Mouse (Mus musculus): ENCODE measurements around the gene Rasa4.
"Not testable (repeated sequence)": the region's sequence is repeated elsewhere in the genome, so short reads cannot be mapped to it uniquely, and the experiment has no call there.

Rasa4 gene

DNA sequence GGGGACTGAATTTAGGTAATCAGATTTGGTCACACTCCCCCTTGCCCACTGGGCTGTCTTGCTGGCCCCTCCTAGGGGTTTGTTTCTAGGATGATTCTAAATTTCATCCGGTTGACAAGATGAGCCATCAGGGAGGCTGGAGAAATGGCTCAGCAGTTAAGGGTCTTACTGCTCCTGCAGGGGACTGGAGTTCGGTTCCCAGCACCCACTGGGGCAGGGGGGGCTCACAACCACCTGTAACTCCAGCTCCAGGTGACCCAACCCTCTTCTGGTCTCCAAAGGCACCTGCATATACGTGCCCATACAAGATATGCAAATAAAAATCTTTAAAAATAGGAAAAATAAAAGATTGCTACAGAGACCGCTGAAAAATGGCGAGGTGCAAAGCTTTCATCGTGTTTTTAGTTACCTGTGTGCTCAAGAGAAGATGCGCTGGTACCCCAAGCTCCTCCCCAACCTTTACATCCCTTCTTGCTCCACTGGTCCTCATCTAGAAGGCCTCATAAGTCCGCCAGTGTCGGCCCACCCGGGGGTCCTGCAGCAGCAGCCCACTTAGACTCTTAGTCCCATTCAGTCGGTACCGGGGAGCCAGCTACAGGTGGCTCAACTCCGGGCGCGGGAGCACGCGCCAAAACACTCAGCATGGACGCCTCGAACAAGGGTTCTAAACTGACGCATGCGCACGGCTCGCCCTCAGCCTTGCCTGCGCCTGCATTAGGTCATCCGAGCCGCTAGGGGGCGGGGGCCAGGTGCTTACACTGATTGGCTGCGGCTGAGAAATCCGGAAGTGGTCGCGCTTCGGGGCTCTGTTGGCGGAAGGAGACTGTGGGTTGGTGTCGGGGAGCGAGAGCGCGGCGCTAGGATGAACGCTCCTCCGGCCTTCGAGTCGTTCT lies 32.4 kb downstream of the Rasa4 start, which contains the start of gene Polr2j:
Gene Polr2j (plus strand): TSS at position 741 of the 893 bp plus-strand sequence.
- peak; percentile 97 for DNase-seq

DNA sequence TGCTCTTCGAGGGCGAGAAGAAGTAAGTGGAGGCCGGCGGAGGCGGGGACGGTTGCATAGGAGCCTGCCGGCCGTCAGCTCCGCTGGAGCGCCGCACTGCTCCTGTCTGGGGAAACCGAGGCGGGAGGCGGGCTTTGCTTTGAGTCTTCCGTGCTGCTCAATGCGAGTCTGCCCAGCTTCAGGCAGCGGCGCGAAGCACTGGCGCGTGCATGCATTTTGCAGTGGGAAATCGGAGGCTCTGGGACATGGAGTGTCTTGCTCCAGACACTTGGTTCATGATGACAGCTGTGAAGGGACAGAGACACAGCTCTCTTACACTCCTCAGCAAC lies 33.0 kb downstream of the Rasa4 start:
- DNase-seq = no peak

DNA sequence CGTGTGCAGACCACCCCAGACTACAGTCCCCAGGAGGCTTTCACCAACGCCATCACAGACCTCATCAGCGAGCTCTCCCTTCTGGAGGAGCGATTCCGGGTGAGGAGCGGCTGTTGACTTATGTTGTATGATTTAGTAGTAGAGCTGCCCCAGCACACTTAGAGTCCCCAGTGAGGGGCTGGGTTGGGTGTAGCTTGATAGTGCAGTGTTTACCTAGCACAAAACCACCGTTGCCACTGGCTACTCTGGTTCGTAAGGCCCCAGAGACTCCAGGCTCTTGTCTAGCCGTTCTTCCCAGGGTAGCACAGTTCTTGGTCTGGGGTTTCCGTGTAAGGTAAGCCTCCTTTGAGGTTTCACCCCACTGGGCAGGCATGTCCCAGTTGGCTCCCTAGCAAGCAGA lies 38.4 kb downstream of the Rasa4 start:
- no peak for DNase-seq

DNA sequence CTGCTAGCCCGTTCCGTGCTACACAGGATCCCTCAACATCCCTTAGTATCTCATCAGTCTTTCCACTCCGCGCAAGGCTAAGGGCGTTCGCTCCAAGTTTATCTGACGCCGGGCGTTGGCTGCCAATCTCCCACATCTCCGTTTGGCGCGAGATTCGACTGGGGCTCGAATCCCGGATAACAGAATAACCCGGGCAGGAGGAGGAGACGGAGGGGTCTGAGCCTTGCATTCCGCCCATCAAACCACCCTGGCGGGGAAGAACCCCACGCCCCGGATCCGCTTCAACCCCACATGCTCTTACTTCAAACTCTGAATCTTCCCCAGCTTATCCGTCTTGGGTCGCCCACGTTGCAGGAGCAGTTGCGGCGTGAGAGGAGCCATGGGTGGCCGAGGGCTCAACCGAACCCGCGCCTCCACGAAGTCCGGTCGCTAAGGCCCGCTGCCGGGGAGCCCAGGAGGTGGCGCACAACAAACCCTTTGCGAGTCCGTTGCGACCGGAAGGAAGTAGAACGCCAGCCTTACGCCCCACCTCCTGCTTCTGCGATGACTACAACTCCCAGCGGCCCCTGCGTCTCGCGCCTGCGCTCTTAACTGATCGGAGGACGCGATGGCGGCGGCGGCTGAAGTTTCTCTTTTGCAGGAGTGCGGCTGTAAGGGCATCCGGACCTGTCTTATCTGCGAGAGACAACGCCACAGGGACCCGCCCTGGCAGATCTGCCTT lies 52.0 kb downstream of the Rasa4 start, which contains the start of the genes Lrwd1 and Alkbh4:
Gene Lrwd1 (minus strand): TSS at position 504 of the 721 bp plus-strand sequence.
Gene Alkbh4 (plus strand): TSS at position 576 of the 721 bp plus-strand sequence.
- peak; percentile 97 for DNase-seq

DNA sequence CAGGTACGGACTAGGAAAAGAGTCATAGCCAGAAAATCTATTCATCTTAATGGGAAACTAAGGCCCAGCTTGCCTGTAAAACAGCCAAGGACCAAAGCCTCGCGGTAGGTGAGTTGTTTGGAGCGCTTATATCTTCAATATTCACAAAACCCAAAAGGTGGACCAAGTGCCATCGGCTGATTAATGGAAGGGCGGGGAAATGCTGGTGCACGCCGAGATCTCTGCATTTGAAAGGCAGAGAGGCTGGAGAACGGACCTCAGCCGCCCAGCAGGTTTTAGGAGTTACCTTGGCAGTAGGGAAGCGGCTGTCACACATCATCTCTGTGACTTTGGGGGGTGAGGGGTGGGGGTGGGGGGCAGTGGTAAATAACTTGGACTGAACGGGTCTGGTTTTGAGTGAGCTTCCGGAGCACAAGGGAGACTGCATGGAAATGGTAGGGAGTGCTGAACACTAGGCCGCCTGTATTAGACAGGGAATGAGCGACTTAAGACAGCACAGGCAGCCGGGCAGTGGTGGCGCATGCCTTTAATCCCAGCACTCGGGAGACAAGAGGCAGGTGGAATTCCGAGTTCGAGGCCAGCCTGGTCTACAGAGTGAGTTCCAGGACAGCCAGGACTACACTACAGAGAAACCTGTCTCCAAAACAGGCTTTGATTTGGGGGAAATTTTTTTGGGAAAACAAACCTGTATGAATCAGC lies 52.7 kb downstream of the Rasa4 start:
- DNase-seq = peak; percentile 26

DNA sequence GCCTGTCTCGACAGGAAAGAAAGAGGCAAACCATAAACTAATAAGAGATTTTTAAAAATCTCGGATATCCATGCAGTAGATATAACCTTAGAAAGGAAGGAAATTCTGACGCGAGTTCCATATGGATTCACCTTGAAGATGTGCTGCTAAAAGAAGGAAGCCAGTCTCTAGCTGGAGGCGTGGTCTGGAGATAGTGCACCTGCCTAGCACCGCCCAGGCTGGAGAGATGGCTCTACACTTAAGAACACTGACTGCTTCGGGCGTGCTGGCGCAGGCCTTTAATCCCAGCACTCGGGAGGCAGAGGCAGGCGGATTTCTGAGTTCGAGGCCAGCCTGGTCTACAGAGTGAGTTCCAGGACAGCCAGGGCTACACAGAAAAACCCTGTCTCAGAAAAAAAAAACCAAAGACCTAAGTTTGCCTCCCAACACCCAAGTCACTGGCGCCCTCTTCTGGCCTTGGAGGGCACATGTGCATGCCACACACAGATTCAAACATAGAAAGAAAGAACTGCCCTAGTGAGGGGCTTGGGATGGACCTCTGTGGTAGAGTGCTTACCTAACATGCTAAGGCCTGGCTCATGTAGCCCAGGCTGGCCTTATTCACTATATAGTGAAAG lies 54.0 kb downstream of the Rasa4 start:
- DNase-seq = peak; percentile 76

DNA sequence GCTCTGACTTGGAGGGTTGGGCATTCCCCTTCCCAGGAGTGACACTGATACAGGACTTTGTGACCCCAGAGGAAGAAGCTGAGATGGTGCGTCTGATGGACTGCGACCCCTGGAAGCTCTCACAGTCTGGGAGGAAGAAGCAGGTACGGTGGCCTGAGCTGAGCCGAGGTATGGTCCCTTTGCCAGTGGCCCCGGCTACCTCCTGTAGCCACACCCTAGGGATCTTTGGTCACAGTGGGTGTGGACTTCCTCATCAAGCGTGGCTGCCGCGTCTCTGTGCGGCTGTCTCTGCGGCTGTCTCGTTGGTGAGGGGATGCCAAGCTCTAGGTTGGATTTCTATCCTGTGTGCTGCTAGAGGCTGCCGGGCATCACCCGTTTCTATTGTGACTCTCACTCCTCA lies 55.7 kb downstream of the Rasa4 start:
- no peak for DNase-seq

DNA sequence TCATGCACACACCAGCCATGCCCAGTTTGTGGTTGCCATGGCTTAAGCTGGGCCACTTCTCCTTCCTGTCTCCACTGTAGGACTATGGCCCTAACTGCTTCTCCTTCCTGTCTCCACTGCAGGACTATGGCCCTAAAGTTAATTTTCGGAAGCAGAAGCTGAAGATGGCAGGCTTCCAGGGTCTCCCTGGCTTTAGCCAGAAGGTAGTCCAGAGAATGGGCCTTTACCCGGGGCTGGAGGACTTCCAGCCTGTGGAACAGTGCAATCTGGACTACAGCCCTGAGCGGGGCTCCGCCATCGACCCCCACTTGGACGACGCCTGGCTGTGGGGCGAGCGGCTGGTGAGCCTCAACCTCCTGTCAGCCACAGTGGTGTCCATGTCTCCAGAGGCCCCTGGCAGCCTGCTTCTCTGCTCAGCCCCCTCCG lies 56.4 kb downstream of the Rasa4 start:
- DNase-seq = no peak

DNA sequence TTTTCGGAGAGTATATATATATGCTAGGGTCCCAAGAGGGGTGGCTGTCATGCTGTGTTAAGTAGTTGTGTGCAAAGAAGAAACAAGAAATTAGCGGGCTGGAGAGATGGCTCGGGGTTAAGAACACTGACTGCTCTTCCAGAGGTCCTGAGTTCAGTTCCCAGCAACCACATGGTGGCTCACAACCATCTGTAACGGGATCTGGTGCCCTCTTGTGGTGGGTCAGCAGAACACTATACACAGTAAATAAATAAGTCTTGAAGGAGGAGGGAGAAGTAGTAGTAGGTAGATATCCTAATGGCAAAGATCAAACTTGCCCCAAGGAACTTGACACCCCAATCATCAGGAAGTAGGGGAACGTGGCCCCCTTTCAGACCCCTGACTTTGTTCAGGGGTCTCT lies 59.0 kb downstream of the Rasa4 start:
- DNase-seq = no peak

DNA sequence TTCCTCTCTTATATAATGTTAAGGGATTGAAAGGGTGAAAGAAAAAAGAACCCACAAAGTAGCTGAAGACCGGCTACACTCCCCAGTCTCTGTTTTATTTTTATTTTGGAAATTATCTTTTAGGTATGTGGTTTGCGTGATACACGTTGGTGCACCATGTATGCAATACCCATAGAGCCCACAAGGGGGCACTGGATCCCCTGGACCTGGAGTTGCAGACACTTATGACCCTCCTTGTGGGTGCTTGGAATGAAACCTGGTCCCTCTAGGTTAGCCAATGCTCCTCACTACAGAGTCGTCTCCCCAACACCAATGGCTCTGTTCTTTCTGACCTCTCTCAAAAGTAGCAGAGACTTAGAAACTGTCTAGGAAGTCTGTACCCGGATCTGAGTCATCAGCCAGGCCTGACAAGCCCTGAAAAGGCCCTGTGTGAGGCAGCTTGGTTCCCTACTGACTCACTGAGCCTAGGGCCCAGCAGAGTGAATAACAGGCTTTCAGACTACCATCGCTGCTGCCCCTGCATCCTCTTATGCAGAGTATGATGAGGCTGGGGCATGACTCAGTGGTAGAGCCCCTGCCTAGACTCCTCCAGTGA lies 59.5 kb downstream of the Rasa4 start:
- peak; percentile 25 for DNase-seq

DNA sequence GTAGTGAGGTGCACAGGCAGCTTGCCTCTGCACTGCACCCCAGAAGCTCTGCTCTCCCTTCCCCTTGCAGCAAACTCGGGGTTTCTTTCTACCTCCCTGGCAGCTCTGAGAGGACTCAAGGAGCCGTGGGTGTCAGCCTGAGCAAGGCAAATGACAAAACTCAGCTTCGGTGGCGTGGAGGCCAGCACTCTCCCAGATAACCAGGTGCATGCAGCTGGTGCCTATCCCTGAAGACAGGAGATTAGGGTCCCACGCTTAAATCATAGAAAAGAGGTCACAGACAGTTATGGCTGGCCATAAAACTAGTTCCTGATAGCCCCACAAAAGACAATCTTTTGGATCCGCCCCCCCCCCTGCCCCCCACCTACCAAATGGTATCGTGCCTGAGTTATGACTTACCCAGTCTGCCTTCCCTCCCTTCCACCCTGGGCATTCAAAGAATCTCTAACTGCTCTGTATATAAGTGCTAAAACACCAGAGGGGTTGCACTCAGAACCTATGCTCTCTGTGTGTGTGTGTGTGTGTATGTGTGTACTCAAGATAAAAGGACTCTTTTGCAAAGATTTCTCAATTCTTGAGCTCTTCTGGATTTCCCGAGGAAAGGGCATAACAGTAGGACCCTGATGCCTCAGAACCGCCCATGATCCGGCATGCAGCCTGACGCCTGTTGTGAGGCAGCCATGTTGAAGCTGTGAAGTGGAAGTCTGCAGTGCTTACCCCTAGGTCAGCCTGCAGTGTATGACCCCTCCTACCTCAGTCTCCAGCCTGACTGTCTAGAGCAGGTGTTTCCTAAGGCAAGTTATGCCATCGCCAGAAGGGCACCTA lies 61.1 kb downstream of the Rasa4 start:
- peak; percentile 26 for DNase-seq

DNA sequence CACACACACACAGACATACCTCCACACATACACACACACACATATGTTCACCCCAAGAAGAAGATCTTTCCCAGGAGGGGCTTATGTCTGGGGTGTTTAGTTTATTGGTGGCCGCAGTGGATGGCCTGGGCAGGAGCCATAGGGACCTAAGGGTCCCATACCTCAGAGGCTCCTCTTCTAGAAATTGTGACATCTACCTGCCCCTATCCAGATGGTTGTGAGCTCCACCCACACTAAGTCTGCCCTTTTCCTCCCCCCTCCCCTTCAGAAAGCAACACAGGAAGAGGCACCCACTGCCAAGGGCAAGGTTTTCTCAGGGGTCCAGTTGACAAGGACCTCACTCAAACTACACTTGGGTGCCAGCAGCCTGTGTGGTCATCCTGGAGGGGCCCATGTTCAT lies 63.2 kb downstream of the Rasa4 start:
- DNase-seq = no peak

DNA sequence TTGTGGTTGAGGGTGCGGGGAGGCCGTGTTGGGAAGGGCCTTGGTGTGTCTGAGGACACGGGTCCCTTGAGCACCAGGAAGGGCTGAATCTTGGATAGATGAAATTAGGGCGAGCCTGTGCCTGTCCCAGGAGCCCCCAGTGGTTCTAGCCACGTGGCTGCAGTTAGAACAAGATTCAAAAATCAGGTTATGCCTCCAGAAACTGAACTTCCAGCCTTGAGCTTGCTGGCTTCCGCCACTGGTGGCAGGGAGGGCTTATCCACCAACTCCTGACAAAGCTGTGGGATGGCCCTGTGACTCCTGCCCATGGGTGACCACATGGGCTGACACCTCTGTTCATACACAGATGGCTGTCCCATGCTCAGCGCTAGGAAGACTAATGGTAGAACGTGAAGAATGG lies 64.0 kb downstream of the Rasa4 start:
- no peak for DNase-seq

DNA sequence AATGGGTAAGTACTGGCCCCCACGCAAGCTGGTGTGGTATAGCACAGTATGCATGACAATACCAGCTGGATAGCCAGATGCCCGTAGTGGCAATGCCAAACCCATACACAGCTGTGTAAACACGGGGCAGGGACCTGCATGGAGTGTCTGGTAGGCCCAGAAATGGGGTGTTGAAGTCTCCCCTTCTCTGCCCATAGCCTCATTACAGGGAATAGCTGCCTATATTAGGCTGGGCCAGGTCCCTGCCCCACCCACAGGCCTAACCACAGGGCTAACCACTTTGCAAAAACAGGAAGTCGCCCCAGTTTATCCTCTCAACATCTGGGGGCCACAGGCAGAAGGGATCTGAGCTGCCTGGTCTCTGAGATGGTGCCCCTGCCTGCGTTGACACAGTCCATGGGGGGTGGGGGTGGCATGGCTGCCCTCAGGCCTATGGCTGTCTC lies 65.4 kb downstream of the Rasa4 start:
- DNase-seq = peak; percentile 28

DNA sequence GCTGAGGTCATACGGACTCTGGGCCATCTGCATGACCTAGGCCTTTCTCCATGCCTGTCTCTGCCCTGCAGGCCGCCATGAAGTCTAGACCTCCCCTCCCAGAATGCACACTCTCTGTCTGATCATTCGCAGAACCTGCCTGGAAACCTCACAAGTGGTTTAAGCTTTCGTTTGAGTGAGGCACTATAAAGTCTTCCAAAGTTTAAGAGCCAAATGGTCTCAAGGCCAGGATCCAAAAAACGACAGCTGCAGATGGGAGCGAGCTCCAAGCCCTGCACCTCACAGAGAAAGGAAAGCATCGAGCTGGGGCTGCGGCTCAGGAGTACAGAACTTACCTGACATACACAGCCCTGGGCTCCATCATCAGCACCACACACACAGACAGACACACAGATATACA lies 68.6 kb downstream of the Rasa4 start:
- no peak for DNase-seq

DNA sequence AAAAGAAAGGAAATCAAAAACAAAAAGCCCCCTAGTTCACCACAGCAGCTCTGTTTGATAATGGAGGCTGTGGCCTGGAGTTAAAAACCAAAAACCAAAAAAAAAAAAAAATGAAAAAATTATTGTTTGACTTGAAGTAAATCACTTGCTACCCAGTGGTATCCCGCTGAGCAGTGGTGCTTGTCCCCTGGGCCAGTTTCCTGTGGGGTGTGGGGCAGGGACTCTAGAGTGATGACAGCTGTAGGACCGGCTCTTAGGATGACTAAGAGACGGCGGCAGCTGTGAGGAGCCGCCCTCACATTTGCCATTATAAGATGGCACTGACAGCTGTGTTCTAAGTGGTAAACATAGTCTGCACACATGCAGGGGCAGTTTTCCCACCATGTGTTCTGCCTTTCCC lies 71.7 kb downstream of the Rasa4 start:
- no peak for DNase-seq

DNA sequence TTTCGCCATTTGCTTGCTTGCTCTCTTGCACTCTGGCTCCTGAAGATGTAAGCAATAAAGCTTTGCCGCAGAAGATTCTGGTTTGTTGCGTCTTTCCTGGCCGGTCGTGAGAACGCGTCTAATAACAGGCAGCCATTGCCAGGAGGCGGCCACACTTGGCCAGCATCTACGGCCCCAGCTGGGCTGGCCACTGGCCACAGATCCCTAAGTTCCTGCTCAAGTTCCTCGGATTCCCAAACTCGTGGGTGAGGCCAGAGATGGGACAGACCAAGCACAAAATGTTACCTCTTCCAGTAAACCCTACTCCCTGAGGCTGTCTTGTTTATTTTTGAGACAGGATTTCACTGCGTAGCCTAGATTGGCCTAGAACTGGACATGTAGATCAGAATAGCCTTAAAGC lies 76.4 kb downstream of the Rasa4 start:
- DNase-seq = not testable (repeated sequence)

All from liver (tissue).